Comparison of ENCODE assay signal across 8 mouse cellular contexts in the genomic region with DNA sequence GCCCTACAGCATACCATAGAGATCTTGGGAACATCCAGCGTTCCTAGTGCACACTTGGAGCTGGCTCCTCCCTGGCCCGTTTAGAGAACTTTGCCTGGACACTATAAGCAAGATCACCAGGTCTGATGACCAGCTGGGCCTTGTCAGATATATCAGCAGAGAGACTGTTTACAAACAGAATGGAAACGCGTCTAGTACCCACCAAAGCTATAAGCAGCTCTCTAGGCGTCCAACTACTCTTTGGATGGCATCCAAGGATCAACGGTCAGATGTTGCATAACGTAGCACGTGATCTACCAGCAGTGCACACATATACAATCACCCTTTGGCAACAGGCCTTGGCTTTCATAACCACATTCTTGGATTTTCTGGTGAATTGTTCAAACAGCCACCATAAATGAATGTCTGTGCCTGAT. TPM values are rescaled to one million over a fixed set of nuclear protein-coding genes. Genes with fewer than 3 reads are reported as not detected.
DNase-seq lines count a peak whose midpoint lies in the region; ATAC-seq and TF ChIP-seq lines count a peak whose summit lies in the region.

No protein-coding gene starts in this region.

- TF ChIP-seq POLR2A in cerebellum, adult 2 months (IDR thresholded peaks at IDR 0.05; ENCODE audit: borderline replicate concordance, insufficient read depth, low read length), result no peak

- no peak for TF ChIP-seq CTCF in cerebellum, adult 2 months (IDR thresholded peaks at IDR 0.05; ENCODE audit: borderline replicate concordance, insufficient read depth, low read depth, low read length)

- H3K4me2 ChIP-seq in liver, embryonic 15.5 days, result no peak overlapping the region

- peak; percentile 36 to 61 for DNase-seq in cerebellum, adult 2 months
- DNase-seq in cerebellum, postnatal 4 days (ENCODE audit: low spot score in 2 of 2), result no peak
- DNase-seq in 3T3-L1 (ENCODE audit: low read depth, low spot score), result peak; percentile 88
- no peak for DNase-seq in natural killer cell, adult 2 months (ENCODE audit: low spot score in 2 of 2)
- no peak for DNase-seq in embryo, embryonic 11 days
- DNase-seq in right cerebral cortex, postnatal 4 days, result no peak

- no peak overlapping the region for H3K4me3 ChIP-seq in cerebellum, adult 2 months (replicated peaks; ENCODE audit: insufficient read depth, low read depth, low read length)
- H3K4me3 ChIP-seq in liver, embryonic 15.5 days (replicated peaks), result no peak overlapping the region

- 29% methylated on average over 8 of the region's 8 CpGs for WGBS in cerebellum, adult 2 months
- 53% methylated on average over 8 of the region's 8 CpGs for WGBS in liver, embryonic 15.5 days (ENCODE audit: insufficient replicate concordance)

- ATAC-seq in hematopoietic stem cell, adult 5-6 weeks (replicated peaks in 1 of 2; ENCODE audit: insufficient read depth in 1 of 2, low FRiP score in 2 of 2, low TSS enrichment in 1 of 2, low read depth in 1 of 2, poor library complexity in 2 of 2, severe bottlenecking in 2 of 2), result peak; percentile 37 to 58; a peak in 3 of 4 replicates
- ATAC-seq in liver, embryonic 15.5 days (ENCODE audit: insufficient read depth), result peak; percentile 76

- H3K27me3 ChIP-seq in cerebellum, adult 2 months (ENCODE audit: control insufficient read depth, insufficient read depth, low read length), result no peaks in the 10 kb centered on the region
- H3K27me3 ChIP-seq in liver, embryonic 15.5 days, result no peaks in the 10 kb centered on the region

- H3K4me1 ChIP-seq in cerebellum, adult 2 months (ENCODE audit: control insufficient read depth, insufficient read depth, low read length), result peaks cover 10% of the 10 kb centered on the region; the same call in 1 of the 2 replicates
- H3K4me1 ChIP-seq in liver, embryonic 15.5 days (replicated peaks), result peaks cover 15% of the 10 kb centered on the region

- H3K9me3 ChIP-seq in liver, embryonic 15.5 days (replicated peaks), result no peaks in the 10 kb centered on the region

- no peaks in the 10 kb centered on the region for H3K36me3 ChIP-seq in liver, embryonic 15.5 days (replicated peaks)

- no peak overlapping the region for H3K9ac ChIP-seq in liver, embryonic 15.5 days

- H3K27ac ChIP-seq in cerebellum, adult 2 months (ENCODE audit: insufficient read depth, low read length), result no peak overlapping the region
- peak overlapping the region; percentile 68 for H3K27ac ChIP-seq in liver, embryonic 15.5 days (replicated peaks)

RNA-seq across cellular contexts. Expression of a gene that starts 46.4 kb away (rescaled TPM):
- 75.4 and 78.6 TPM in 2 replicates for polyA plus RNA-seq in cerebellum, adult 2 months (2012; rRNA removed)
- 60.3 and 71.8 TPM in 2 replicates for total RNA-seq in hematopoietic stem cell, adult 5-6 weeks (2017)
- 427 and 441 TPM in 2 replicates for polyA plus RNA-seq in liver, embryonic 15.5 days (2015; fragmentation: Nextera tagmentation; extraction: Ambion mirVana)

Comparison
In these comparisons a context has a peak if more than half of its experiments do, and no peak if none do; other contexts are left out.
1. DNase-seq: peak in cerebellum, adult 2 months (2 of 2) and 3T3-L1 (single experiment); none in cerebellum, postnatal 4 days (0 of 2), natural killer cell, adult 2 months (0 of 2), embryo, embryonic 11 days (single experiment) and right cerebral cortex, postnatal 4 days (single experiment).